Mouse (Mus musculus) cortical plate, adult 2 months (tissue): ENCODE results near the gene Ngfr. TPM values are rescaled to one million over a fixed set of nuclear protein-coding genes. Genes with fewer than 3 reads are reported as not detected.
"Not testable (repeated sequence)": the region's sequence is repeated elsewhere in the genome, so short reads cannot be mapped to it uniquely, and the experiment has no call there.

ENCODE experiments used
- H3K27ac ChIP-seq: fragments of 200-500 bp; 2 replicates; pipeline ENCODE4 v1.5.1; 2012; ENCODE audit warnings: low read length, control low read depth, inconsistent platforms; ENCODE audit not compliant: insufficient read depth
- H3K4me1 ChIP-seq: fragments of 200-500 bp; 2 replicates; pipeline ENCODE4 v1.6.1; 2011; ENCODE audit warnings: low read length; ENCODE audit not compliant: control insufficient read depth, insufficient read depth
- H3K4me3 ChIP-seq: fragments of 200-500 bp; 2 replicates; pipeline ENCODE4 v1.5.1; 2011; ENCODE audit warnings: mild to moderate bottlenecking, low read length, control low read depth; ENCODE audit not compliant: insufficient read depth
- CTCF ChIP-seq: fragments of 200-500 bp; IDR thresholded peaks from 2 replicates; pipeline ENCODE4 v1.5.1; 2011; ENCODE audit warnings: mild to moderate bottlenecking, control low read depth, low read length; ENCODE audit not compliant: insufficient read depth; ENCODE audit errors: extremely low read depth
- POLR2A ChIP-seq: fragments of 200-500 bp; IDR thresholded peaks from 2 replicates; pipeline ENCODE4 v1.6.1; 2011; ENCODE audit warnings: mild to moderate bottlenecking, low read length, control low read depth; ENCODE audit not compliant: insufficient read depth; ENCODE audit errors: extremely low read depth
- polyA plus RNA-seq: library from polyadenylated mRNA; depleted of rRNA; stranded (reverse); fragments of >200 nt; gene quantifications from 2 replicates; pipeline ENCODE4 v1.2.3, GENCODE M21; 2012

Ngfr gene
- polyA plus RNA-seq, 1 experiment = 0.86 TPM

DNA sequence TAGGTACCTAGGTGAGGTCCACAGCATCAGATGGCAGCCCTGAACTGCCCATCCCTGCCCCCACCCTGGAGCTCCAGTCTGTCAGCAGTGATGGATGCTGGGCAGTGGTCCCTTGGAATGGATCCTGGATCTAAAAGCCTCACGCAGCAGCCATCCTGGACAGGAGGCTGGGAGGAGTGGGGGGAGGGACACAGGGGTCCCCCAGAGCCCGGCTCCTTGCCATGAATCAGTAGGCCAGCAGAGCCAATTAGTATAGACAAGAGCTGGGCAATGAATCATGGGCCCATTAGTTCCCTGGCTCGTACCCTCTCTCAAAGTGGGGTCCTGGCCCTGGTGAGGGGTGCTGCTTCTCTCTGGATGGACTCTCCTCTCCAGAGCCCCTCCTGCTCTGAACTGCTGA lies 31.5 kb upstream of the Ngfr start:
- Histone ChIP-seq H3K4me1 (no peaks in the 10 kb centered on the region), H3K4me3 (no peak overlapping the region), H3K27ac (no peak overlapping the region)
- TF ChIP-seq CTCF (no peak), POLR2A (no peak)

DNA sequence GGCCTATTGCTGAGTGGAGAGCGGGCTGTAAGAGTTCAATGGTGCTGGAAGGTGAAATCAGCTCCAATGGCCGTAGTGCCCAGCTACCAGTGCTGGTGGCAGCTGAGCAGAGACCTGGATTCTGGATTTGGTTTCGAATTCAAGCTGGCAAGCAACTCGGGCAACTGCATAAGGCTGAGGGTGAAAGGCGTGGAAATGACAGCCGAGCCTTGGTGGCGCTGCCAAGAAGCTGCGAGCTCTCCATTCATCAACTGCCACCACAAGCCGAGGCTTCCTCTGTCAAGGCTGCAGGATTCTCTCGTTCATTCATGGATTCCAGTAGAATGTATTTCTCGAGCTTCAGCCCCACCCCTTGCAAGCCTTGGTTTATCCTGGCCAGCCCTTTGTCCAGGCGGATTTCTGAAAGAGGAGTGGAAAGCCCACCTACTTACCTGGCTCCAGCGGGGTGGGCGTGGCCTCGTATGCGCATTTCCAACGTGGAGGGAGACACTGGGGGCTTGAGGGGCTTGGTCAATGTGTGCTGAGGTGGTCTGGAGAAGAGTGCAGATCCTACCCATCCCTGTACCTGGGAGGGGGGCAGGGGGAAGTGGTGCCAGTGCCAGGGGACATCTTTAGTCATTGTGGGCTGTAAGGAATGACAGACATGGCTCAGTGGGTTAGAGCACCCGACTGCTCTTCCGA lies 30.4 kb upstream of the Ngfr start:
- H3K27ac ChIP-seq = no peak overlapping the region
- H3K4me3 ChIP-seq = no peak overlapping the region
- H3K4me1 ChIP-seq = no peaks in the 10 kb centered on the region
- no peak for TF ChIP-seq CTCF

DNA sequence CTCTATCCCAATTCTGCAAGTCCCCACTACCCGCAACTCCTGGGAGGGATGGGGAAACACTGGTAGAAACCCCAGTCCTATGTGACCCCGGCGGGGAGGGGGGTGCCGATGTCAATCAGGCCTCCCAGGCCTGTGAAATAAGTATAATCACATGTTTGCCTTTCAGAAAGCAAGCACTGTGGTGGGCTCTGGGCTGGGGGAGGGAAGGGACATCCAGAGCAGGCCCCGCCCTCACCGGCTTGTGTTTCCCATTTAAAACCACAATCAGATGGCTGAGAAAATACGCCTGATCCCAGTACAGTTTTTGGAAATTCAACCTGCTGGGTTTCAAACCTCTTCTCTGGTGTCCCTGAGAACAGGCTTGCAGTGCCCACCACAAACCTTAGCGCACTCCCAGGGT lies 27.2 kb upstream of the Ngfr start:
- Histone ChIP-seq H3K27ac (no peak overlapping the region), H3K4me3 (no peak overlapping the region), H3K4me1 (peaks cover 3% of the 10 kb centered on the region; the same call in 1 of the 2 replicates)
- no peak for TF ChIP-seq POLR2A
- TF ChIP-seq CTCF = no peak

GRCm38 (mm10) chr11:95611283-95611682 lies 23.7 kb upstream of the Ngfr start:
- Histone ChIP-seq H3K4me1 (peaks cover 3% of the 10 kb centered on the region; the same call in 1 of the 2 replicates), H3K27ac (no peak overlapping the region), H3K4me3 (no peak overlapping the region)
- TF ChIP-seq CTCF = no peak
- no peak for TF ChIP-seq POLR2A

GRCm38 (mm10) chr11:95610391-95610902 lies 22.9 kb upstream of the Ngfr start:
- H3K27ac ChIP-seq = no peak overlapping the region
- TF ChIP-seq CTCF = no peak
- no peak for TF ChIP-seq POLR2A
- peak overlapping the region; percentile 42 for H3K4me3 ChIP-seq
- H3K4me1 ChIP-seq = peaks cover 3% of the 10 kb centered on the region; the same call in 1 of the 2 replicates

GRCm38 (mm10) chr11:95609924-95610323 lies 22.4 kb upstream of the Ngfr start:
- Histone ChIP-seq H3K4me3 (peak overlapping the region; percentile 42), H3K27ac (no peak overlapping the region), H3K4me1 (peaks cover 3% of the 10 kb centered on the region; the same call in 1 of the 2 replicates)
- no peak for TF ChIP-seq POLR2A
- no peak for TF ChIP-seq CTCF

DNA sequence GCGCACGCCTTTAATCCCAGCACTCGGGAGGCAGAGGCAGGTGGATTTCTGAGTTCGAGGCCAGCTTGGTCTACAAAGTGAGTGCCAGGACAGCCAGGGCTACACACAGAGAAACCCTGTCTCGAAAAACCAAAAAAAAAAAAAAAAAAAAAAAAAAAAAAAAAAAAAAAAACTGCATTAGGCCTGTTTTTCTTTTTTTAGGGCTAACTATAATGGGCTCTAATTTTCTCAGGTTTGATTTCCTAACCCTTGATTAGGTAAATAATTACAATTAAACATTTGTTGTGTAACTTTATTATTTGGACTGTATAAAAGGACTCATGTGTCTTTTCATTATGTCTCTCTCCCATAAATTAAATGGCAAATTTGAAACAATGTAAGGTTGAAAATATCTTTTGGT lies 19.8 kb upstream of the Ngfr start:
- H3K4me1 ChIP-seq, H3K4me3 ChIP-seq, H3K27ac ChIP-seq: not testable (repeated sequence)

DNA sequence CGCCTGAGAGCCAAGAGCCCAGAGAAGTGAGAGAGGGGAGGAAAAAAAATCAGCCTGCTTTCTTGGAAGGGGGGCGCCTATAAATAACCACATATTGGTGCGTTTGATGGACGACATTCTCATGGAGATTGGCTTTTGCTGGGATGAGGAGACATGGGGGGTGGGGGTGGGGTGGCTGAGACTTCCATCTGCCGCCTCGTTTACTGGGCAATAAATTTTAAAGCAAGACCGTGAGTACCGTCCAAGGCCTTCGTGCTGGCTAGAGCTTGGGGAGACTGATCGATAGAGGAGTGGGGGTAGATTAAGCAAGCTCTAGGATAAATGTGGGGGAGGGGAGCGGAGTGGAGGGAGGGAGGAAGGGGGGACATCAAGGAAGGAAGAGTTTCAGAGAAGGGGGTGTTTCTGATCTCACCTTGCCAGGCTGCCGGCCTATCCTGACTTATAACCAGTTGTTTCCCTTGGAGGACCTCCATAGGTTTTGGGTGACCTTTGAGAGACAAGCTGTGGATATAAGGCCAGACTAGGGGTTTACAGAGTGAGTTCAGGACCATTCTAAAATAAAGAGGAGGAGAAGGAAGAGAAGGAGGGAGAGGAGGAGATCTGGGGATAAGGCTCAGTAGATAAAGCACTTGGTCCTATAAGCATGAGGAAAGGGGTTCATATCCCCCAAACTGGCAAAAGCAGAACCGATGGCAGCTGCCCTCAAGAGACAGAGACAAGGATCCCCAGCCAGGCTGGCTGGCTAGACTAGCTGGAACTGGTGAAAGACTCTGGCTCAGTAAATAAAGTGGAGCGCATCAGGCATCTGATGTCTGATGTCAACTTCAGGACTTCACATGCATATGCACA lies 10.9 kb upstream of the Ngfr start:
- no peak overlapping the region for H3K27ac ChIP-seq
- H3K4me3 ChIP-seq = no peak overlapping the region
- H3K4me1 ChIP-seq = no peaks in the 10 kb centered on the region
- TF ChIP-seq POLR2A = no peak
- TF ChIP-seq CTCF = no peak

DNA sequence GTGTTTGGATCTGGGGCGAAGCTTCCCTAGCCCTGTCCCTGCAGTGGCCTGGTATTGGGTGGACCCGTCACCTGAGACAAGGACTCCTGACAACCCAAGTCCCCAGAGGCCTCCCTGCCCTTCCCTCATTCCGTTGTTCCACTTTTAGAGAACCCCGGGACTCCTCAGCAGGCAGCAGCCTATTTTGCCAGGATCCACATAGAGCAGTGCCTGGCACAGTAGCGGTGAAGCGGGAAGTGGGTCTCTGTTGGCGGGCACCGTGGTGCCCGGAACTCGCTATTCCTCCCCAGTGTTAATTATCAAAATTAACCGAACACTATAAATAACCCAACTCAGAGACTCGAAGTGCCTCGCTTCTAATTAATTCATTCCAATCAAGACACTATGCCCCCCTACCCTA lies 10.2 kb upstream of the Ngfr start:
- Histone ChIP-seq H3K4me3 (no peak overlapping the region), H3K27ac (no peak overlapping the region), H3K4me1 (no peaks in the 10 kb centered on the region)
- TF ChIP-seq CTCF = no peak
- TF ChIP-seq POLR2A = no peak

- TF ChIP-seq CTCF = no peak
- no peak for TF ChIP-seq POLR2A
- no peaks in the 10 kb centered on the region for H3K4me1 ChIP-seq
- H3K4me3 ChIP-seq = no peak overlapping the region
- H3K27ac ChIP-seq = no peak overlapping the region
Measured at GRCm38 (mm10) chr11:95596704-95597103, 9.2 kb upstream of the Ngfr start.
